Comparison of ENCODE assay signal across 14 mouse cellular contexts in genomic region chr6:115892363-115892762, GRCm38 (mm10). TPM values are rescaled to one million over a fixed set of nuclear protein-coding genes. Genes with fewer than 3 reads are reported as not detected.
DNase-seq lines count a peak whose midpoint lies in the region; ATAC-seq and TF ChIP-seq lines count a peak whose summit lies in the region.
"Had no signal": no experiment of that assay in that cellular context is flagged by ENCODE, and none has a peak within 500 bp of the region (broad histone marks: within the 10 kb centered on the region; RNA-seq: fewer than 3 reads in every experiment).

No protein-coding gene starts in this region.

- TF ChIP-seq POLR2A in lung, adult 2 months (IDR thresholded peaks at IDR 0.05; ENCODE audit: borderline replicate concordance, extremely low read depth, low read depth, low read length) = no peak

- no peak for ATAC-seq in lung, embryonic 16.5 days (ENCODE audit: low read depth)
- no peak for ATAC-seq in forebrain, embryonic 13.5 days
- ATAC-seq in stomach, embryonic 14.5 days (ENCODE audit: insufficient number of reproducible peaks, insufficient read depth, low FRiP score, low read depth) = no peak
- ATAC-seq in inflammation-experienced regulatory T-cells, adult 6 months = no peak

- peaks cover 28% of the 10 kb centered on the region for H3K4me1 ChIP-seq in heart, embryonic 10.5 days
- H3K4me1 ChIP-seq in lung, embryonic 16.5 days (replicated peaks; ENCODE audit: control insufficient read depth, insufficient read depth, low read length) = peaks cover 33% of the 10 kb centered on the region
- H3K4me1 ChIP-seq in lung, adult 2 months (ENCODE audit: control insufficient read depth, insufficient read depth, low read length) = peaks cover 8% of the 10 kb centered on the region
- peaks cover 27% of the 10 kb centered on the region for H3K4me1 ChIP-seq in forebrain, embryonic 13.5 days
- peaks cover 18% of the 10 kb centered on the region for H3K4me1 ChIP-seq in stomach, embryonic 14.5 days (ENCODE audit: control insufficient read depth, insufficient read depth, low read length)

- H3K4me3 ChIP-seq in heart, embryonic 10.5 days = no peak overlapping the region
- H3K4me3 ChIP-seq in lung, embryonic 16.5 days (ENCODE audit: low read length) = no peak overlapping the region
- no peak overlapping the region for H3K4me3 ChIP-seq in lung, adult 2 months (replicated peaks; ENCODE audit: extremely low read depth, low read depth, low read length)
- H3K4me3 ChIP-seq in forebrain, embryonic 13.5 days = no peak overlapping the region
- H3K4me3 ChIP-seq in stomach, embryonic 14.5 days (ENCODE audit: low read depth, low read length) = no peak overlapping the region
- H3K4me3 ChIP-seq: embryonic facial prominence, embryonic 10.5 days; heart, embryonic 15.5 days; limb, embryonic 13.5 days had no signal

- no peaks in the 10 kb centered on the region for H3K27me3 ChIP-seq in heart, embryonic 10.5 days (ENCODE audit: insufficient read depth, poor library complexity, severe bottlenecking)
- H3K27me3 ChIP-seq in lung, embryonic 16.5 days (ENCODE audit: control insufficient read depth, insufficient read depth, low read depth, low read length) = no peaks in the 10 kb centered on the region
- H3K27me3 ChIP-seq in forebrain, embryonic 13.5 days = no peaks in the 10 kb centered on the region
- no peaks in the 10 kb centered on the region for H3K27me3 ChIP-seq in stomach, embryonic 14.5 days (ENCODE audit: control insufficient read depth, insufficient read depth, low read length)
- H3K27me3 ChIP-seq: heart, embryonic 15.5 days; limb, embryonic 13.5 days had no signal

- H3K9me3 ChIP-seq in heart, embryonic 10.5 days = no peaks in the 10 kb centered on the region
- H3K9me3 ChIP-seq in lung, embryonic 16.5 days (ENCODE audit: control insufficient read depth, low read length) = peaks cover 5% of the 10 kb centered on the region; the same call in 1 of the 2 replicates
- H3K9me3 ChIP-seq in forebrain, embryonic 13.5 days (replicated peaks) = 0 out of 2 replicates have a peak, but pooled peaks cover 10% of the 10 kb centered on the region
- peaks cover 3% of the 10 kb centered on the region; the same call in 1 of the 2 replicates for H3K9me3 ChIP-seq in stomach, embryonic 14.5 days (ENCODE audit: control insufficient read depth, low read depth, low read length)
- H3K9me3 ChIP-seq: heart, embryonic 15.5 days had no signal

- H3K27ac ChIP-seq in heart, embryonic 10.5 days = no peak overlapping the region; the same call in 1 of the 2 replicates
- peak overlapping the region; percentile 68 for H3K27ac ChIP-seq in lung, embryonic 16.5 days (ENCODE audit: low read length)
- H3K27ac ChIP-seq in forebrain, embryonic 13.5 days = peak overlapping the region; percentile 78
- peak overlapping the region; percentile 73; the same call in 1 of the 2 replicates for H3K27ac ChIP-seq in stomach, embryonic 14.5 days (ENCODE audit: low read length)
- H3K27ac ChIP-seq: limb, embryonic 13.5 days; liver, embryonic 14.5 days had no signal

- 70% methylated on average over 3 of the region's 3 CpGs for WGBS in heart, embryonic 10.5 days
- WGBS in lung, embryonic 16.5 days = 67% methylated on average over 3 of the region's 3 CpGs
- WGBS in lung, adult 2 months = 82% methylated on average over 3 of the region's 3 CpGs
- 25% methylated on average over 3 of the region's 3 CpGs for WGBS in forebrain, embryonic 13.5 days
- WGBS in stomach, embryonic 14.5 days = 73% methylated on average over 3 of the region's 3 CpGs

- no peak overlapping the region for H3K4me2 ChIP-seq in lung, embryonic 16.5 days (ENCODE audit: low read depth, low read length)
- H3K4me2 ChIP-seq in forebrain, embryonic 13.5 days = no peak overlapping the region
- no peak overlapping the region for H3K4me2 ChIP-seq in stomach, embryonic 14.5 days (replicated peaks; ENCODE audit: low read depth, low read length)
- H3K4me2 ChIP-seq: heart, embryonic 15.5 days; limb, embryonic 13.5 days had no signal

- peaks cover 32% of the 10 kb centered on the region for H3K36me3 ChIP-seq in heart, embryonic 10.5 days
- H3K36me3 ChIP-seq in lung, embryonic 16.5 days (ENCODE audit: control insufficient read depth, insufficient read depth, low read length) = peaks cover 11% of the 10 kb centered on the region
- H3K36me3 ChIP-seq in forebrain, embryonic 13.5 days (ENCODE audit: poor library complexity, severe bottlenecking) = peaks cover 41% of the 10 kb centered on the region
- peaks cover 12% of the 10 kb centered on the region for H3K36me3 ChIP-seq in stomach, embryonic 14.5 days (ENCODE audit: control insufficient read depth, insufficient read depth, low read length)

- H3K9ac ChIP-seq in lung, embryonic 16.5 days (ENCODE audit: low read length) = no peak overlapping the region
- no peak overlapping the region for H3K9ac ChIP-seq in forebrain, embryonic 13.5 days
- no peak overlapping the region for H3K9ac ChIP-seq in stomach, embryonic 14.5 days (replicated peaks; ENCODE audit: low read depth, low read length)
- H3K9ac ChIP-seq: heart, embryonic 15.5 days; limb, embryonic 13.5 days; liver, embryonic 14.5 days had no signal

- DNase-seq in heart, adult 11 months = peak; percentile 90
- no peak for DNase-seq in heart, embryonic 10.5 days (ENCODE audit: low spot score)
- no peak for DNase-seq in lung, adult 2 months
- no peak for DNase-seq in right cerebral cortex, postnatal 10 days (ENCODE audit: low spot score in 2 of 2)
- DNase-seq: adrenal gland, adult 8-10 months had no signal

- TF ChIP-seq CTCF in lung, adult 2 months (IDR thresholded peaks at IDR 0.05; ENCODE audit: insufficient read depth, low read length) = no peak

RNA-seq across cellular contexts. Expression of gene Ift122, which starts 39.1 kb away (rescaled TPM):
- 27.0 and 31.3 TPM in 2 replicates for polyA plus RNA-seq in heart, embryonic 10.5 days (2016; fragmentation: Nextera tagmentation; extraction: Ambion mirVana)
- polyA plus RNA-seq in lung, embryonic 16.5 days (2015; fragmentation: Nextera tagmentation; extraction: Ambion mirVana) = 23.4 and 23.5 TPM in 2 replicates
- 12.6 and 13.4 TPM in 2 replicates for polyA plus RNA-seq in lung, adult 2 months (2012; rRNA removed)
- polyA plus RNA-seq in forebrain, embryonic 13.5 days (2015; fragmentation: Nextera tagmentation; extraction: Ambion mirVana) = 26.1 and 28.4 TPM in 2 replicates
- polyA plus RNA-seq in stomach, embryonic 14.5 days (2014; fragmentation: Nextera tagmentation; extraction: Ambion mirVana) = 22.2 and 23.9 TPM in 2 replicates
- polyA plus RNA-seq in inflammation-experienced regulatory T-cells, adult 6 months (2017; shearing (Covaris generic)) = 1 to 10 TPM; 1.3 to 2.0 (median 1.6) TPM

RNA-seq across cellular contexts. Expression of gene Rho, which starts 39.2 kb away (rescaled TPM):
- polyA plus RNA-seq in heart, embryonic 10.5 days (2016; fragmentation: Nextera tagmentation; extraction: Ambion mirVana) = 0.28 TPM in 1 of 2 replicates, not detected in the other
- 0.08 and 0.16 TPM in 2 replicates for polyA plus RNA-seq in lung, embryonic 16.5 days (2015; fragmentation: Nextera tagmentation; extraction: Ambion mirVana)
- 1.0 and 1.3 TPM in 2 replicates for polyA plus RNA-seq in lung, adult 2 months (2012; rRNA removed)
- polyA plus RNA-seq in forebrain, embryonic 13.5 days (2015; fragmentation: Nextera tagmentation; extraction: Ambion mirVana) = 0.10 and 0.17 TPM in 2 replicates
- 0.25 TPM in 1 of 2 replicates, not detected in the other for polyA plus RNA-seq in stomach, embryonic 14.5 days (2014; fragmentation: Nextera tagmentation; extraction: Ambion mirVana)
- under 1 TPM in 1 of 3 experiments, not detected in 2; 0.43 TPM for polyA plus RNA-seq in inflammation-experienced regulatory T-cells, adult 6 months (2017; shearing (Covaris generic))
- polyA plus RNA-seq: heart, embryonic 15.5 days had no signal

RNA-seq across cellular contexts. Expression of gene Mbd4, which starts 39.2 kb away (rescaled TPM):
- polyA plus RNA-seq in heart, embryonic 10.5 days (2016; fragmentation: Nextera tagmentation; extraction: Ambion mirVana) = 15.2 and 22.4 TPM in 2 replicates
- polyA plus RNA-seq in lung, embryonic 16.5 days (2015; fragmentation: Nextera tagmentation; extraction: Ambion mirVana) = 22.4 and 23.5 TPM in 2 replicates
- 1.3 and 2.5 TPM in 2 replicates for polyA plus RNA-seq in lung, adult 2 months (2012; rRNA removed)
- 20.4 and 21.3 TPM in 2 replicates for polyA plus RNA-seq in forebrain, embryonic 13.5 days (2015; fragmentation: Nextera tagmentation; extraction: Ambion mirVana)
- 16.4 and 20.6 TPM in 2 replicates for polyA plus RNA-seq in stomach, embryonic 14.5 days (2014; fragmentation: Nextera tagmentation; extraction: Ambion mirVana)
- 10 to 100 TPM in 1 of 3 experiments, 1 to 10 TPM in 2; 8.6 to 12.8 (median 8.9) TPM for polyA plus RNA-seq in inflammation-experienced regulatory T-cells, adult 6 months (2017; shearing (Covaris generic))

RNA-seq across cellular contexts. Expression of gene H1foo, which starts 52.4 kb away (rescaled TPM):
- polyA plus RNA-seq in heart, embryonic 10.5 days (2016; fragmentation: Nextera tagmentation; extraction: Ambion mirVana) = not detected in 2 replicates
- not detected in 2 replicates for polyA plus RNA-seq in lung, embryonic 16.5 days (2015; fragmentation: Nextera tagmentation; extraction: Ambion mirVana)
- polyA plus RNA-seq in lung, adult 2 months (2012; rRNA removed) = not detected in 2 replicates
- polyA plus RNA-seq in forebrain, embryonic 13.5 days (2015; fragmentation: Nextera tagmentation; extraction: Ambion mirVana) = not detected in 2 replicates
- polyA plus RNA-seq in stomach, embryonic 14.5 days (2014; fragmentation: Nextera tagmentation; extraction: Ambion mirVana) = not detected in 2 replicates
- polyA plus RNA-seq in inflammation-experienced regulatory T-cells, adult 6 months (2017; shearing (Covaris generic)) = not detected
- polyA plus RNA-seq: embryonic facial prominence, embryonic 10.5 days; heart, embryonic 15.5 days; limb, embryonic 13.5 days; liver, embryonic 14.5 days; neural tube, embryonic 14.5 days had no signal

RNA-seq across cellular contexts. Expression of gene Efcab12, which starts 54.2 kb away (rescaled TPM):
- polyA plus RNA-seq in heart, embryonic 10.5 days (2016; fragmentation: Nextera tagmentation; extraction: Ambion mirVana) = 0.46 and 0.74 TPM in 2 replicates
- polyA plus RNA-seq in lung, embryonic 16.5 days (2015; fragmentation: Nextera tagmentation; extraction: Ambion mirVana) = 1.8 and 2.1 TPM in 2 replicates
- polyA plus RNA-seq in lung, adult 2 months (2012; rRNA removed) = 1.7 and 2.0 TPM in 2 replicates
- polyA plus RNA-seq in forebrain, embryonic 13.5 days (2015; fragmentation: Nextera tagmentation; extraction: Ambion mirVana) = 1.7 and 1.9 TPM in 2 replicates
- 0.87 and 0.91 TPM in 2 replicates for polyA plus RNA-seq in stomach, embryonic 14.5 days (2014; fragmentation: Nextera tagmentation; extraction: Ambion mirVana)
- polyA plus RNA-seq in inflammation-experienced regulatory T-cells, adult 6 months (2017; shearing (Covaris generic)) = under 1 TPM in 2 of 3 experiments, not detected in 1; 0.31 to 0.47 TPM
